Mouse (Mus musculus) forebrain, embryonic 15.5 days (tissue): ENCODE measurements around the gene Hfe2. TPM values are rescaled to one million over a fixed set of nuclear protein-coding genes. Genes with fewer than 3 reads are reported as not detected.
"Not testable (repeated sequence)": the region's sequence is repeated elsewhere in the genome, so short reads cannot be mapped to it uniquely, and the experiment has no call there.

Source experiments
- ATAC-seq: fragments of 200-750 bp; cut with Nextera tagmentation; replicated peaks from 2 replicates; pipeline ENCODE4 v1.8.0; 2017; ENCODE audit warnings: mild to moderate bottlenecking, moderate TSS enrichment, moderate library complexity
- H3K27ac ChIP-seq: fragments of 300-500 bp; sonication (generic); replicated peaks from 2 replicates; pipeline ENCODE4 v1.5.1; 2015; ENCODE audit warnings: mild to moderate bottlenecking, inconsistent platforms
- H3K27me3 ChIP-seq: fragments of 300-500 bp; sonication (generic); 2 replicates; pipeline ENCODE4 v1.6.1; 2015; ENCODE audit warnings: inconsistent platforms
- H3K36me3 ChIP-seq: fragments of 300-500 bp; sonication (generic); 2 replicates; pipeline ENCODE4 v1.6.1; 2015; ENCODE audit warnings: mild to moderate bottlenecking, inconsistent platforms
- H3K4me1 ChIP-seq: fragments of 300-500 bp; sonication (generic); 2 replicates; pipeline ENCODE4 v1.6.1; 2015; ENCODE audit warnings: inconsistent platforms
- H3K4me2 ChIP-seq: fragments of 300-500 bp; sonication (generic); replicated peaks from 2 replicates; pipeline ENCODE4 v1.6.1; 2015; ENCODE audit warnings: mild to moderate bottlenecking, inconsistent platforms
- H3K4me3 ChIP-seq: fragments of 300-500 bp; sonication (generic); 2 replicates; pipeline ENCODE4 v1.5.1; 2015; ENCODE audit warnings: mild to moderate bottlenecking, inconsistent platforms
- H3K9ac ChIP-seq: fragments of 300-500 bp; sonication (generic); replicated peaks from 2 replicates; pipeline ENCODE4 v1.6.1; 2015; ENCODE audit warnings: mild to moderate bottlenecking, inconsistent platforms
- H3K9me3 ChIP-seq: fragments of 300-500 bp; sonication (generic); 2 replicates; pipeline ENCODE4 v1.6.1; 2016; ENCODE audit warnings: inconsistent platforms
- WGBS: fragments of 180-500 bp; shearing (Covaris S2); methylation state at CpG from one replicate; pipeline ENCODE4 v1.1.7; 2015; ENCODE audit warnings: mixed read lengths; 5-methylcytosine and 5-hydroxymethylcytosine counted together
- polyA plus RNA-seq: library from polyadenylated mRNA; unstranded; fragments of >200 nt; fragmentation: Nextera tagmentation; extraction: Ambion mirVana; gene quantifications from 2 replicates; pipeline ENCODE4 v1.2.1, GENCODE M21; 2015

Hfe2 gene
- polyA plus RNA-seq, 1 experiment from 2014 or later: 0.43 TPM

DNA sequence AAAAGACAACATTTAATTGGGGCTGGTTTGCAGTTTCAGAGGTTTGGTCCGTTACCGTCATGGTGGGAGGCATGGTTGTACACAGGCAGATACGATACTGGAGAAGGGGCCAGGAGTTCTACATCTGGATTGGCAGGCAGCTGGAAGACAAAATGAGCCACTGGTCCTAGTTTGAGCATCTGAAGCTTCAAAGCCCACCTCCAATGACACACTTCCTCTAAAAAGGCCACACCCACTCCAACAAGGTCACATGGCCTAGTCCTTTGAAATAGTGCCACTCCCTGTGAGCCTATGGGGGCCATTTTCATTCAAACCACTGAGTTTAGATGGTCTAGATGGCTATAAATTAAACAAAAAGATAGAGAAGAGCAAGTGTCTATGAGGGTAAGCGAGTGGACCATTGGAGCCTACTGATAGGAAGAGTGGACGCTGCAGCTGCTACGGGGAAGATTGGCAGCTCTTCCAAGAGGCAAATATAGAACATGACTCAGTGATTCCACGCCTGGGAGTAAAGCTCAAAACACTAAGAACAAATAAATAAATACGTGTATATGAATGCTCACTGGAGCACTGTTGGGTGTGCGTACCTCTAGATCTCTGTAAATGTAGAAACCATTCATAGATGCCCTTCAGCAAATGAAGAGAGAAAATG is 18.4 kb upstream of the Hfe2 start:
- ATAC-seq: no peak
- no peak overlapping the region for H3K9ac ChIP-seq
- H3K4me1 ChIP-seq: peaks cover 8% of the 10 kb centered on the region; the same call in 1 of the 2 replicates
- 93% methylated on average over 9 of the region's 9 CpGs for WGBS
- H3K4me3 ChIP-seq: no peak overlapping the region
- no peaks in the 10 kb centered on the region for H3K9me3 ChIP-seq
- no peaks in the 10 kb centered on the region for H3K27me3 ChIP-seq
- no peak overlapping the region for H3K27ac ChIP-seq
- no peaks in the 10 kb centered on the region for H3K36me3 ChIP-seq
- no peak overlapping the region for H3K4me2 ChIP-seq

DNA sequence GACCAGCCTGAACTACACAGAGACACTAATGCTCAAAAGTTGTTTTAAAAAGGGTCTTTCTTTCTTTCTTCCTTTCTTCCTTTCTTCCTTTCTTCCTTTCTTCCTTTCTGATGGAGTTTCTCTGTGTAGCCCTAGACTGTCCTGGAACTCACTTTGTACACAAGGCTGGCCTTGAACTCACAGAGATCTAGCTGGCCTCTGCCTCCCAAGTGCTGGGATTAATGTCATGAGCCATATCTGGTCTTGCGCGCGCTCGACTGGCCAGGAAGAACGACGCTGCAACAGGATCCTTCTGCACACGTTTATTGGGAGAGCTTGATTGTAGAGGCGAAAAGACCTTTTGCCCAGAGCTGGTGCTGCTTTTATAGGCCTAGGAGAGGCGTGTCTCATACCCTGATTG is 17.0 kb upstream of the Hfe2 start:
- H3K27ac ChIP-seq, H3K9ac ChIP-seq, ATAC-seq, H3K4me2 ChIP-seq, H3K36me3 ChIP-seq, H3K9me3 ChIP-seq, H3K4me3 ChIP-seq, H3K4me1 ChIP-seq, H3K27me3 ChIP-seq: not testable (repeated sequence)
- 93% methylated on average over 8 of the region's 9 CpGs for WGBS

DNA sequence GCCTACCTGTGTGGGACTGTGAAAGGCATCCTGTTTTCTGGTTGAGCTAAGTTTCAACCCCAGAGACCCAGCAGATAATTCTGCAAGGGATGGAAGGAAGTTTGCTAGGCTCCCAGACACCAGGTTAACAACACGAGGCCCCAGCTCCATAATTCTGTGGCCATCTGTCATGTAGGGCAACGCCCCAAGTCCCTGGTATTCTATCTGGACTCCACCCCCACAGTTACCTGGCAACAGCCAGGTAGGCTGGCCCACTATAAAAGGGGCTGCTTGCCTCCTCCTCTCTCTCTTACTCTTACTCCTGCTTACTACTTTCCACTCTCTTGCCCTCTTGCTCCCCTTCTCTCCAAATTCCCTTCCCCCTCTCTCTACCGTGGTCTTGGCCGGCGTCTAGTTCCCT is 4.8 kb upstream of the Hfe2 start:
- WGBS: 64% methylated on average over 5 of the region's 5 CpGs
- Histone ChIP-seq H3K27ac (no peak overlapping the region), H3K36me3 (no peaks in the 10 kb centered on the region), H3K9ac (no peak overlapping the region), H3K4me2 (no peak overlapping the region), H3K9me3 (no peaks in the 10 kb centered on the region), H3K4me1 (no peaks in the 10 kb centered on the region), H3K4me3 (no peak overlapping the region), H3K27me3 (no peaks in the 10 kb centered on the region)
- ATAC-seq: no peak

DNA sequence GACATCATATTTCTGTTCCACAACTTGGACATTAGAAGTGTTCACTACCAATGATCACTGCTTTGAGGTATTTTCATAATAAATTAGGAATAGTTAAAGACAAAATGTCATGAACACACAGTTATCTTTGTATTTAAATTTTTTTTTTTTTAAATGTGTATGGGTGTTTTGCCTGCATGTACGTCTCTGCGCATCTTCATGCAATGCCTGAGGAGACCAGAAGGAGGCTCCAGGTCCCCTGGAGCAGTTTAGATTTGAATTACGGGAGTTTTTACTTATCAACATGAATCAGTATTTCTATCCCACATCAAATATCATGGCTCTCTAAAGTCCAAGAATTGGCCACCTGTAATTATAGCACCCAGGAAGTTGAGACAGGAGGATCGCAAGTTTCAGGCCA is 2.8 kb upstream of the Hfe2 start:
- 53% methylated on average over 4 of the region's 4 CpGs for WGBS
- H3K36me3 ChIP-seq: no peaks in the 10 kb centered on the region
- ATAC-seq: no peak

DNA sequence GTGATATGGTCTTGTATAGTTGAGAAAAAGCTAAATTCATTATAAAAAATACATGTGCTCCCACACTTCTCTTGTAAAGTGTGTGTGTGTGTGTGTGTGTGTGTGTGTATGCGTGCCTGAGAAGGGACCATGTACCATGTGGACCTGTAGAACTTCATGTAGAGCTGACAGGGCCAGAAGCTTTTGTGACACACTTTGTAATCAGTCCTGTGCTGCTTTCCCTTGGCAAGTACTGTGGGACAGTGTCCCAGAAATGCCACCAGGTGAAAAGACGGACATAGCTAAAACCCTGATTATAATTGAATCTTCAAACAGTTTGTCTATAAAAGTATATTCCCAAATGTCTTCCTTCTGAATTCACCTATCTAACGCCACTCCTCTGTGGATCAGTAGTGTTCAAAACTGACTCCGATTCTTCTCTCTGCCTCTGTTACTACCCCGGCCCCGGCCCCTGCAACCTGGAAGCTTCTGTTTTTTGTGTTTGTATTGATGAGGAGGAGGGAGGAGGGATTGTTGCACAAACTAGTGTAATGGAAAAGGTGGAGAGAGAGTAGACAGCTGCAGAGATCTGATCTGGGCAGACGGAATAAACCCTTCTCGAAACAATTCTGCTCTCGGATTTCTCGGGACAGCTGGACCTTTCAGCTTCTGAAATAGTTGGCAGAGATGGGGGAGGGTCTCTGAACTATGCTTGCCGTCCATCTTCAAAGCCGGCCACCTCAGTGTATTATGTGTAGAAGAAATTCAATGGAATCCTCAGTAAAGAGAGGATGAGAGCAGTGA is 753 bp upstream of the Hfe2 start:
- Histone ChIP-seq H3K36me3 (no peaks in the 10 kb centered on the region), H3K4me1 (peaks cover 7% of the 10 kb centered on the region), H3K27ac (no peak overlapping the region), H3K27me3 (peaks cover 20% of the 10 kb centered on the region), H3K4me2 (no peak overlapping the region), H3K9ac (no peak overlapping the region), H3K4me3 (no peak overlapping the region), H3K9me3 (no peaks in the 10 kb centered on the region)
- 69% methylated on average over 12 of the region's 12 CpGs for WGBS
- no peak for ATAC-seq

More for the DNA sequence above, 2.8 kb upstream of the Hfe2 start:
- Histone ChIP-seq H3K4me3 (no peak overlapping the region), H3K4me1 (peaks cover 3% of the 10 kb centered on the region), H3K9ac (no peak overlapping the region), H3K9me3 (no peaks in the 10 kb centered on the region), H3K27me3 (peaks cover 8% of the 10 kb centered on the region), H3K27ac (no peak overlapping the region), H3K4me2 (no peak overlapping the region)

DNA sequence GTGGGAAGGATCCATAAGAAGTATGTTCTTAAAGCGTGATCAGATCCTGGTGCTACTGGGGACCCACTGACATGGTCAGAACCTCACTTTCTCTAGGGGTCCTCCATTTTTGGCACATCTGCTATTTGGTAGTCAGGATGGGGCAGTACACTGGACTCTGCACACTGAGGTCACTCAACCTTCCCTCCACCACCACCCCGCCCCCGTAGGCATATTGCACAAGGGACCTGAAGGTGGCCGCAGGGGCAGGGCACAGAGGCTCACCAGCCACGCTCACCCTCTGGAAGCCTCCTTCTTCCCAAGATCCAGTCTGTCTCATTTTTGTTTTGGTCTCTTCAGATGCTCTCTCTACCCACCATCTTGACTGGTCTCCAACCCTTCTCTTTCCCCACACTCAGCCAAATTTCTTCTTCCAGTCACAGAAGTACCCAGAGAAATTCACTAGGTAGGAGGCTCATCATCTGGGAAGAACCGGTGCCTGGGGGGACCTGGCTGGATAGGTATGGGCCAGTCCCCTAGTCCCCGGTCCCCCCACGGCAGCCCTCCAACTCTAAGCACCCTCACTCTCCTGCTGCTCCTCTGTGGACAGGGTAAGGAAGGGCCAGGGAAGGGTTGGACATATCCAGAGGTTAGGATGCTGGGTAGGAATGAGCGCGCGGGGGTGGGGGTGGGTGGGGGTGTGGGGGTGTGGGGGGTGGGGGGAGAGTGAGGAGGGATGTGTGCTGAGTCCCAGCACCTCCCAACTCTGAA is 1.2 kb downstream of the Hfe2 start:
- no peaks in the 10 kb centered on the region for H3K36me3 ChIP-seq
- H3K4me3 ChIP-seq: no peak overlapping the region
- no peak for ATAC-seq
- H3K27ac ChIP-seq: no peak overlapping the region
- H3K9ac ChIP-seq: no peak overlapping the region
- 76% methylated on average over 11 of the region's 11 CpGs for WGBS
- no peak overlapping the region for H3K4me2 ChIP-seq
- H3K27me3 ChIP-seq: peaks cover 20% of the 10 kb centered on the region
- H3K9me3 ChIP-seq: no peaks in the 10 kb centered on the region
- H3K4me1 ChIP-seq: peaks cover 7% of the 10 kb centered on the region

DNA sequence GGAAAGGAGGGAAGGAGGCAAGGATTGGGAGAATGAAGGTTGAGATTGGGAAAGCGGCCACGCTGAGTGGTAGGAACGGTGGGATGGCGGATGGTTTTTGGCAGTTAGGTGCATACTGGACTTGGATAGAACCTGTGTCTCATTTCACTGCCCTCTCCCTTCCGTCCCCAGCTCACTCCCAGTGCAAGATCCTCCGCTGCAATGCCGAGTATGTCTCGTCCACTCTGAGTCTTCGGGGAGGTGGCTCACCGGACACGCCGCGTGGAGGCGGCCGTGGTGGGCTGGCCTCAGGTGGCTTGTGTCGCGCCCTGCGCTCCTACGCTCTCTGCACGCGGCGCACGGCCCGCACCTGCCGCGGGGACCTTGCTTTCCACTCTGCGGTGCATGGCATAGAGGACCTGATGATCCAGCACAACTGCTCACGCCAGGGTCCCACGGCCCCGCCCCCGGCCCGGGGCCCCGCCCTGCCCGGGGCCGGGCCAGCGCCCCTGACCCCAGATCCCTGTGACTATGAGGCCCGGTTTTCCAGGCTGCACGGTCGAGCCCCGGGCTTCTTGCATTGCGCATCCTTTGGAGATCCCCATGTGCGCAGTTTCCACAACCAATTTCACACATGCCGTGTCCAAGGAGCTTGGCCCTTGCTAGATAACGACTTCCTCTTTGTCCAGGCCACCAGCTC is 2.0 kb downstream of the Hfe2 start:
- peaks cover 7% of the 10 kb centered on the region for H3K4me1 ChIP-seq
- 3% methylated on average over 44 of the region's 44 CpGs for WGBS
- ATAC-seq: peak; percentile 38; the same call in 1 of the 2 replicates
- H3K9me3 ChIP-seq: no peaks in the 10 kb centered on the region
- peak overlapping the region; percentile 45 for H3K9ac ChIP-seq
- no peak overlapping the region for H3K27ac ChIP-seq
- H3K4me3 ChIP-seq: peak overlapping the region; percentile 44
- peaks cover 20% of the 10 kb centered on the region for H3K27me3 ChIP-seq
- H3K36me3 ChIP-seq: no peaks in the 10 kb centered on the region
- peak overlapping the region; percentile 81 for H3K4me2 ChIP-seq

DNA sequence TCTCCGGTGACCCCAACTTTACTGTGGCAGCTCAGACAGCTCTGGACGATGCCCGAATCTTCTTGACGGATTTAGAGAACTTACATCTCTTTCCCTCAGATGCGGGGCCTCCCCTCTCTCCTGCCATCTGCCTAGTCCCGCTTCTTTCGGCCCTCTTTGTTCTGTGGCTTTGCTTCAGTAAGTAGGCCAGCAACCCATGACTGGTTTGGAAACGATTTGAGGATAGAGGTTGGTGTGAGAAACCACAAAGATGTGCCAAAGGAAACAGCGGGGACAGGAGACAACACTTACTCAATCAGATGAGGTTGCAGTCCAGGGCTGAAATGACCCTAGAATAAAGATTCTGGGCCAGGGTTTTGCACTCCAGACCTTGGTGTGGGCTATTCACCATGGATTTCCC is 3.5 kb downstream of the Hfe2 start:
- WGBS: 54% methylated on average over 9 of the region's 9 CpGs
- no peak for ATAC-seq
- Histone ChIP-seq H3K36me3 (no peaks in the 10 kb centered on the region), H3K4me1 (peaks cover 7% of the 10 kb centered on the region), H3K27ac (no peak overlapping the region), H3K4me2 (no peak overlapping the region), H3K9me3 (no peaks in the 10 kb centered on the region), H3K4me3 (no peak overlapping the region), H3K9ac (no peak overlapping the region), H3K27me3 (peaks cover 20% of the 10 kb centered on the region)

DNA sequence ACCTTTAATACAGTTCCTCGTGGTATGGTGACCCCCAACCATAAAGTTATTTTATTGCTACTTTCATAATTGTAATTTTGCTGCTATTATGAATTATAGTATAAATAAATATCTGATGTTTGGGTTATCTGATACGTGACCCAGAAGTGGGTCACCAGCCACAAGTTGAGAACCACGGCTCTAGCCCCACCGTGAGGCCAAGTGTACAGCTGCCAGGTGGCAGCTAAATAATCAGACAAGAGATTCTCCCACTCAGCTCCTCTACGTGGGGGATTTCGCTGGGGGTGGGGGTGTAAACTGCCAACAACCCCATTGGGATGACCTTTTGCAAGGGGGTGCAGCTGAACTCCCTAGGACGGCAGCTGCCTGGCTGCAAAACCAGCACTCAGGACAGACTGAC is 7.1 kb downstream of the Hfe2 start:
- Histone ChIP-seq H3K9ac (no peak overlapping the region), H3K4me3 (no peak overlapping the region), H3K27ac (no peak overlapping the region), H3K4me2 (no peak overlapping the region), H3K36me3 (no peaks in the 10 kb centered on the region), H3K4me1 (peaks cover 5% of the 10 kb centered on the region), H3K9me3 (no peaks in the 10 kb centered on the region), H3K27me3 (peaks cover 13% of the 10 kb centered on the region)
- 75% methylated on average over 7 of the region's 7 CpGs for WGBS
- ATAC-seq: no peak

DNA sequence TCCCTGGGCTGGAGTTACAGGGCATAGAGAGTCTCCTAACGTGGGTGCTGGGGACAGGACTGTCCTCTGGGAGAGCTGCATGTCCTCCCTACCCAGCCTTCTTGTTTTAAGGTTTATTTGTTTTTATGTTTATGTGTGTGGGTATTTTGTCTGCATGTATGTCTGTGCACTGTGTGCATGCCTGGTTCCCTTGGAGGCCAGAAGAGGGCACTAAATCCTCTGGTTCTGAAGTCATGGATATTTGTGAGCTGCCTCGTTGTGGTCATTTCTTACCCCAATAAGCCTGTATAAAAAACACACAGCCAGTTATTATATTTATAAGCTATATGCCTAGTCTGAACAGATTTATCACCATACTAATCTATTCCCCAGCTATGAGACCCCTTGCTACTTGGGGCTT is 9.3 kb downstream of the Hfe2 start:
- Histone ChIP-seq H3K36me3 (no peaks in the 10 kb centered on the region), H3K27me3 (no peaks in the 10 kb centered on the region), H3K9me3 (no peaks in the 10 kb centered on the region), H3K9ac (no peak overlapping the region), H3K27ac (no peak overlapping the region), H3K4me1 (no peaks in the 10 kb centered on the region), H3K4me3 (no peak overlapping the region), H3K4me2 (no peak overlapping the region)
- no peak for ATAC-seq
- WGBS: 58% methylated on average over 2 of the region's 2 CpGs

DNA sequence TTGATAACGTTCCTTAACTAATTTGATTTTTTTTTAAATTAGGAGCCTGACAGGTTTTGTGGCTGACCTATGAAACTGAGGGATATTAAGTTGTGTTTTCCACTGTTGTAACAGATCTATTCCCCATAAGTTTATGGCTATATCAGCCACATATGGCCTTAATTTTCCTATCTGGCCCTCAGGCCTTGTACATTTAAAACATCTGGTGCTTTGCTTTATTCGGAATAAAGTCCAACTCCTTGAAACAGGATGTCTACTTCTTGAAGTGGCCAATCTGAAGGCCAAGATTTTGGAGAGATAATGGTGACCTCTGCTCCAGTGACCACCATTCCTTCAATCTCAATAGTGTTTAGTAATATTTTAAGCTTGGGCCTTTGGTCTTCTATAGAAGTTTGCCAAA is 14.3 kb downstream of the Hfe2 start:
- Histone ChIP-seq H3K27me3 (no peaks in the 10 kb centered on the region), H3K4me1 (0 out of 2 replicates have a peak, but pooled peaks cover 2% of the 10 kb centered on the region), H3K36me3 (no peaks in the 10 kb centered on the region), H3K4me3 (no peak overlapping the region), H3K9me3 (no peaks in the 10 kb centered on the region), H3K4me2 (no peak overlapping the region), H3K27ac (no peak overlapping the region), H3K9ac (no peak overlapping the region)
- 90% methylated on average over 2 of the region's 2 CpGs for WGBS
- ATAC-seq: no peak

DNA sequence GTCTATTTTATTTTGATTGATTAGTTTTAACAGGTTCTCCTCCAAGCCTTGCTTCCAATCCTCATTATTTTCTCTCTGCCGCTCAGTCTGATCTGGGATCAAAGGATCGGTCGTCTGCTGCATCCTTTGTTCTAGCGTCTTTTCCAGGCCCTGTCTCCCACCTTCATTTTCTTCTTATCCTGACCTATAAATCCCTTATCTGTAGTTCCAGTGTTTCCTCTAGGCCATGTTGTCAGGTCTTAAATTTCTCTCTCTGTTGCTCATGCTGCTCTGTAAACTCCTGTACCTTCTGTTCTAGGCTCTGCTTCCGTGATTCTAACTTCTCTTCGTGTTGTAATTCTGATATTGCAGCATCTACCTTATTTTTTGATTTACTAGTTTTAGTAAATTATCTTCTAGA is 15.8 kb downstream of the Hfe2 start:
- Histone ChIP-seq H3K27ac (no peak overlapping the region), H3K9ac (no peak overlapping the region), H3K4me1 (0 out of 2 replicates have a peak, but pooled peaks cover 2% of the 10 kb centered on the region), H3K9me3 (no peaks in the 10 kb centered on the region), H3K36me3 (no peaks in the 10 kb centered on the region), H3K27me3 (no peaks in the 10 kb centered on the region), H3K4me3 (no peak overlapping the region), H3K4me2 (no peak overlapping the region)
- no peak for ATAC-seq
- WGBS: 23% methylated on average over 6 of the region's 6 CpGs
